Mouse (Mus musculus) cerebellum, adult 9-10 months (tissue): ENCODE data around the gene Cyp2b23.
"Not testable (repeated sequence)": the region's sequence is repeated elsewhere in the genome, so short reads cannot be mapped to it uniquely, and the experiment has no call there.

Source experiments
- DNase-seq: peaks from one replicate; pipeline ENCODE4 v3.0.0; 2022

Cyp2b23 gene

DNA sequence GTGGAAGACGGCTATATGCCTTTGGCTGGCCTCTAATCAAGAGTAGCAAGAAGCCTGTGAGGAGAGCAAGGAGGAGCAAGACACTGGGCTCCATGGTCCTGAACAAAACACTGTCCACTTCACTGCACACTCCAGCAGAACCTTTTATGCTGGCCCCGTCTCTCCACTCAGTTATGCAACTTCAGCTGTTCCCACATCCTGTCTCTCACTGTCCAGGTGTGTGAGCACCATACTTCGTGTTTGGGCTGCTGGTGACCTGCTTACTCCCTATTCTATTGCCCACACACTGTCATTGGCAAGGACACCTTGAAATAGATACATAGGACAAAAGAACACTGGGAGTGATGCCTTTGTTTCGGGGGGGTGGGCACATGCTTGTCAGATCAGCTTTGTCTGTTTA, at the start of gene Cyp2b23:
Cyp2b23 (minus strand) TSS at position 101 of the 400 bp plus-strand sequence.
- DNase-seq = no peak

DNA sequence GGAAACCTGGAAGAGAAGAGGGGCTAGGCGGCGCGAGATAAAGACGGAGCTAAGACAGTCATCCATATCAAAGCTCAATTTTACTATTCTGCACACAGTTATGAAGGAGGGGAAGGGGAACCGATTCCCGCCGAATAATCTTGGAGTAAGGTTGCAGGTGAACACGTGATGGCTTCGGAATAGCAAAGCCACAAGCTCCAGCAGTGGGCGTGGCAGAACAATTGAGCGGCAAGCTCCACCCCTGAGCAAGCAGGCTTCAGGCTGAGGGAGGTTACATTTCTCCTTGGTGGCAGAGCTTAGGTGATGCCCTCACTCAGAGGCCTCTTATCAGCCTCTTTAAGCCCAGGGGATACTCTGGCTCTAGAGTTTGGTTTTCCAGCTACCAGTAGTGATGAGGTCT, 24.8 kb upstream of the Cyp2b23 start:
- no peak for DNase-seq

DNA sequence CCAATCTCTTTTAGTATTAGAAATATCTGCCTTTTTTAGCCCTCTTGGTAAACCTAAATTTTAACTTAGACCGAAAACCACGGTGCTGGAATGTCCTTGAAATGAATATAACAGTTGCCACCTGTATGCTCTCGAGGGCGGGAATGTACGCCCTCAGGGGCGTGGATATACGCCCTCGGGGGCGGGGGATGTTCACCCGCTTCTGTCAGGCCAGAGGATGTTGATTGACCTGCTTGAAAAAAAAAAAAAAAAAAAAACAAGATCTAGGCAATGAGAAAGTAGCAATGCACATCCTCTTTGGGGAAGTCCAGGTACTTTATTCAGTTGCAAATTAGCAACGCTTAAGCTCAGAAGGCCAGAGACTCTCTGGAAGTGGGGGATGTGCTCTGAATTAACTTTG, 20.8 kb upstream of the Cyp2b23 start:
- DNase-seq = no peak

DNA sequence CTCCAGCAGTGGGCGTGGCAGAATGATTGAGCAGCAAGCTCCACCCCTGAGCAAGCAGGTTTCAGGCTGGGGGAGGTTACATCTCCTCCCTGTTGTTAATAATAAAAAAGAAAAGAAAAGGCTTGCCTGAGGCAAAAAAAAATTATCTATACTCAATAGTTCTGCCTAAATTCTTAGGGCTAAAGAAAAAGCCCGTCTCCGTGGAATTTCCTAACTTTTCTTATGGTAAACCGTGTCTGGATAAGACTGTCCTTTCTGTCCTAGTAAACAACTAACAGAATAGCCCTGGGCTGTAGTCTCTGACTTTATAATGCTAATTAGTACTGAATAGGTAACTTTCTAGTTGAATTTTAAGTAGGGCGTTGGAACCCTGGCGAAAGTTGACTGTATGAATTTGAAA, 20.0 kb upstream of the Cyp2b23 start:
- DNase-seq = not testable (repeated sequence)

DNA sequence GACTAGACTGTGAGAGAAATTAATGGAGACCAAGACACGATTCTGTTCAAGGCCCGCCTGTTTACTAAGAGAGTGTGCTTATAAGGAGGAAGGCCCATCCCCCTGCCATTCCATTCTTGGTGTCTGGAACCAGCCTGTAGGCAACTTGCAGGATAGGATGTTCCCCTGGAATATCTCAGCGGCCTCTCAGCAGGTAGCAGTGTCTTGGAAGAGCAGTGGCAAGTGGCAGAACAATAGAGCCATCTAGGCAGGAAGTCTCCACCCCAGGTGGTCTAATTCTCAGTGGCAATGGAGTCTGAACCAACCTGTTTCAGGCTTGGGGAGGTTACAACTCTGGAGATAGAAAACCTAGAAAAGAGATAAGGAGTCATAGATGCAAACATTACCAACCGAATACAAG, 13.9 kb upstream of the Cyp2b23 start:
- no peak for DNase-seq

DNA sequence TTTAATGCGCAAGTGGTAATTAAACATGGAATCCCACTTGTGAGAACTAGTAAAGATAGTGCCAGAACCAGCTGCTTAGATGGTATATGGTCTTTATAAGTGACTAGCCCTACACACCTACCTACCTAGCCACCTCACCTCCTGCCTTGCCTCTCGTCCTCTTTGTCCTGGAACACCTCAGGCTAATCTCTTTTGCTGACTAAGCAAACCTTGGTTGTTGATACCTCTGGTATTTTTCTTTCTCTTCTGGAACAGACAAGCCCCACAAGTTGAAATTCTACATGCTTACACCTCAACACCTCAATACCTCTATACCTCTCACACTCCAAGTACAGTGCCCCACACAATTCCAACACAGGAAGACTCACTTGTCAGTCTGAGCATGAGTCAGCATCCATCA, 524 bp downstream of the Cyp2b23 start:
- no peak for DNase-seq

DNA sequence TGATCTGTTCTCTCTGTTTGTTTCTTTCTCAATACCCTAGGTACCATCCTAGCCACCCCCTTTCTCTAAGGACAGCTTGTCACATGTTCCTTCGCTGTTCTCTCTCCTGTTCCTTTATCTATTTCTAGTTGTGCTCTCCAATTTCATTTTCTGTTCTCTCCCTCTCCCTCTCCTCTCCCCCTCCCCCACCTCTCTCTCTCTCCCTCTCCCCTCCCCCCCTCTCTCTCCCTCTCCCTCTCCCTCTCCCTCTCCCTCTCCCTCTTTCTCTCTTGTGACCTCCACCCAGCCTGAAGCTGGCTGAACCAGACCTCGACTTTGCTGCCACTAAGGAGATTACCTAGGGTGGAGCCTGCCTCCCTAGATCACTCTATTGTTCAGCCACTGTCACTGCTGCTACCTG, 18.8 kb downstream of the Cyp2b23 start:
- DNase-seq = not testable (repeated sequence)

DNA sequence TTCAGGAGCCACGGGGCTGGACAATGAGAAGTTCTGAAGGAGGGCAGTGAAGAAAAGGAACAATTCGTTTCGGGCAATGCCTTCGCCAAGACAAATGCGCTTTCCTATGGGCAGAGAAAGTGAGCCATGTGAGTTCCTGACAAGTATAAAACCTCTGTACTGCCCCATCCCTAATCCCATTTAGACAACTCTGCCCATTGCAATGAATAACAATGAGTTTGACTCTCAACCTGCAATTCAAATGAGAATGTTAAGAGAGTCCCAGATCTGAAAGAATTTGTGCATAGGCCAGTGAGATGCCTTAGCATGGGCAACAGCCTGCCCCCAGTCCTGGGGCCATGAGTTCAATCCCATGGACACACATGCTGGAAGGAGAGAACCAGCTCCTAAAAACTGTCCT, 20.2 kb downstream of the Cyp2b23 start:
- DNase-seq = no peak

DNA sequence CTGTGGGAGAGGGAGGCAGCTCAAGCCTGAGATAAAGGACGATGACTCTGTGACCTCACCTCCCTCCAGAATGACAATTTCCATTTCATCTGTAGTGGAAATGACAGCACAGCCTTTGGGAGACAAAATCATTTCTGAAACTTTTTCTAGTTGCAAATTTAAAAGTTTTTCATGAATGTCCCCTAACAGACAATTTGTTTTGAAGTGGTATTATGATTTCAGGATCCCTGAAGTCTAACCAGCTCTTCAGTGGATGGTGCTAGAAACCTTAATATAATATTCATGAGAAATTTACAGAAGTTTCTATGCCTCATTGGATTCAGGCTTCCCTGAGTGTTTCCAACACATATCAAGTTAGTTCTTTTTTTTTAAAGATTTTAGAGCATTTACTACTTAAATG, 67.9 kb downstream of the Cyp2b23 start, which contains the start of gene Vmn1r185:
Vmn1r185 (minus strand) TSS at position 101 of the 400 bp plus-strand sequence.
- not testable (repeated sequence) for DNase-seq
